Mouse (Mus musculus): ENCODE results near the gene Oas1g. TPM values are rescaled to one million over a fixed set of nuclear protein-coding genes. Genes with fewer than 3 reads are reported as not detected.

Oas1g gene
- total RNA-seq, 2 experiments from 2014 or later, result not detected

- ATAC-seq (replicated peaks; ENCODE audit: low FRiP score, poor library complexity, severe bottlenecking), result no peak
Observed at GRCm38 (mm10) chr5:120833335-120834280, 53.8 kb downstream of the Oas1g start.

GRCm38 (mm10) chr5:120831031-120831430, 56.4 kb downstream of the Oas1g start:
- no peak for ATAC-seq (replicated peaks; ENCODE audit: low FRiP score, poor library complexity, severe bottlenecking)

Other genes with a start within 250 kb of the Oas1g start
- gene Rasal1, start 238.8 kb downstream of the Oas1g start, total RNA-seq (2015; ENCODE audit: low replicate concordance), result 14.3 TPM in 1 of 2 replicates, not detected in the other
- not detected in 2 replicates for gene Rasal1, start 238.8 kb downstream of the Oas1g start, total RNA-seq (2017; ENCODE audit: low replicate concordance)
- gene Dtx1, start 175.7 kb downstream of the Oas1g start, total RNA-seq (2015; ENCODE audit: low replicate concordance), result 7.5 TPM in 1 of 2 replicates, not detected in the other
- 0.39 and 0.61 TPM in 2 replicates for gene Dtx1, start 175.7 kb downstream of the Oas1g start, total RNA-seq (2017; ENCODE audit: low replicate concordance)
- gene Oas2, start 137.8 kb downstream of the Oas1g start, total RNA-seq (2015; ENCODE audit: low replicate concordance), result 5.0 and 12.3 TPM in 2 replicates
- gene Oas2, start 137.8 kb downstream of the Oas1g start, total RNA-seq (2017; ENCODE audit: low replicate concordance), result 3.5 TPM in 2 replicates
- gene Oas3, start 110.0 kb downstream of the Oas1g start, total RNA-seq (2015; ENCODE audit: low replicate concordance), result 62.9 and 68.5 TPM in 2 replicates
- gene Oas3, start 110.0 kb downstream of the Oas1g start, total RNA-seq (2017; ENCODE audit: low replicate concordance), result 45.4 and 47.3 TPM in 2 replicates
- not detected in 2 replicates for gene Oas1e, start 92.1 kb downstream of the Oas1g start, total RNA-seq (2015; ENCODE audit: low replicate concordance)
- 3.0 TPM in 1 of 2 replicates, not detected in the other for gene Oas1e, start 92.1 kb downstream of the Oas1g start, total RNA-seq (2017; ENCODE audit: low replicate concordance)
- gene Oas1c, start 75.1 kb downstream of the Oas1g start, total RNA-seq (2015; ENCODE audit: low replicate concordance), result 2.2 and 9.6 TPM in 2 replicates
- 6.7 and 11.6 TPM in 2 replicates for gene Oas1c, start 75.1 kb downstream of the Oas1g start, total RNA-seq (2017; ENCODE audit: low replicate concordance)
- gene Oas1f, start 40.2 kb downstream of the Oas1g start, total RNA-seq (2015; ENCODE audit: low replicate concordance), result not detected in 2 replicates
- not detected in 2 replicates for gene Oas1f, start 40.2 kb downstream of the Oas1g start, total RNA-seq (2017; ENCODE audit: low replicate concordance)
- gene Oas1h, start 26.2 kb downstream of the Oas1g start, total RNA-seq (2015; ENCODE audit: low replicate concordance), result not detected in 2 replicates
- not detected in 2 replicates for gene Oas1h, start 26.2 kb downstream of the Oas1g start, total RNA-seq (2017; ENCODE audit: low replicate concordance)
- gene Oas1a, start 19.9 kb upstream of the Oas1g start, total RNA-seq (2015; ENCODE audit: low replicate concordance), result 2.5 and 16.3 TPM in 2 replicates
- 5.1 and 6.5 TPM in 2 replicates for gene Oas1a, start 19.9 kb upstream of the Oas1g start, total RNA-seq (2017; ENCODE audit: low replicate concordance)
- not detected in 2 replicates for gene Oas1d, start 26.9 kb upstream of the Oas1g start, total RNA-seq (2015; ENCODE audit: low replicate concordance)
- not detected in 2 replicates for gene Oas1d, start 26.9 kb upstream of the Oas1g start, total RNA-seq (2017; ENCODE audit: low replicate concordance)
- gene Rph3a, start 122.5 kb upstream of the Oas1g start, total RNA-seq (2015; ENCODE audit: low replicate concordance), result not detected in 2 replicates
- gene Rph3a, start 122.5 kb upstream of the Oas1g start, total RNA-seq (2017; ENCODE audit: low replicate concordance), result not detected in 2 replicates

Measured in erythroid progenitor cell, adult 5-6 weeks (primary cell).